Mouse (Mus musculus): ENCODE results near the gene Zfp345. TPM values are rescaled to one million over a fixed set of nuclear protein-coding genes. Genes with fewer than 3 reads are reported as not detected.
"Not testable (repeated sequence)": the region's sequence is repeated elsewhere in the genome, so short reads cannot be mapped to it uniquely, and the experiment has no call there.

Zfp345 gene
- under 1 TPM in 1 of 2 experiments, not detected in 1; 0.17 TPM for total RNA-seq (2021)

GRCm38 (mm10) chr2:150484939-150485778 is at the start of gene Zfp345:
Gene Zfp345, minus strand, starts transcription at chr2:150485091.
- DNase-seq: peak in 1 of 2 experiments; percentile 3
- intact Hi-C loops (cut with DNase I): not testable (repeated sequence)

- no peak for DNase-seq
- intact Hi-C loops (cut with DNase I): no loop called here
Observed at GRCm38 (mm10) chr2:150525703-150526207, 40.9 kb upstream of the Zfp345 start.

GRCm38 (mm10) chr2:150512837-150513236 is 27.9 kb upstream of the Zfp345 start:
- intact Hi-C loops (cut with DNase I): no loop called here
- DNase-seq: no peak

DNA sequence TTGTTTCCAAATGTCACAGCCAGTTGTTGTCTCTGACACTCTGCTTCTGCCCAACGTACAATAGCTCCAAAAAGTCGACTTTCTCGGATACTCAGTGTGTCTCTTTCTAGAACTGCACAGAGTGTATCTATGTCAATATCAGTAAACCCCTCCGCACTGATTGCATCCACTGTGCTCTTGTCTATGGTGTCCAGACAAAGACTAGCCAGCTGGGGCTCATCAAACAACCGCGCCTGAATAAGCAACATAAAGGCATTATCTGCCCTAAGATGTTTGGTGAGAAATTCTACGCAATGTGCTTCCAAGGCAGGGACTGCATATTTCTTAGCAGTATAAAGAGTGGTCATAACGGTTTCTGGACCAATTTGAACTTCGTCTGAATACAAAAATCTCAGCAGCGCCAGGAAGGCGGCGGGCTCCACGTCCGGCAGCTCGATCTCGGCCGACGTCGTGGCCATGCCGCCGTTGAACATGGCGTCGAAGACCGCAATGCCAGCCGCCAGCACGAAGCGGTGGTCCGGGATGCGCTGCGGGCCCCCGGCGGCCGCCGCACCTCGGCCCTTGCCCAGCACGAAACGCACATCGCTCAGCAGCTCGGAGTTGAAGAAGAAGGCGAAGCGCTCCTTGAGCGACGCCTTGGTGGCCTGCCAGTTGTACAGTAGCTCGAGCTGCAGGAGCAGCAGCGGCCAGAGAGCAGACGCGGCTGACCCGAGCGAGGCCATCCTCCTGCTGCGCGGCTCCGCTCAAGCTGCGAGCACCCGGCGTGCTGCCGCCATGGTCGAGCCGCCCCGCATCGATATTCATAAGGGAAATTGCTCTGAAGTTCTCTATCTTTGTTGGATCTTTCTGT is 15.5 kb upstream of the Zfp345 start:
- intact Hi-C loops (cut with DNase I); DNase-seq: not testable (repeated sequence)

DNA sequence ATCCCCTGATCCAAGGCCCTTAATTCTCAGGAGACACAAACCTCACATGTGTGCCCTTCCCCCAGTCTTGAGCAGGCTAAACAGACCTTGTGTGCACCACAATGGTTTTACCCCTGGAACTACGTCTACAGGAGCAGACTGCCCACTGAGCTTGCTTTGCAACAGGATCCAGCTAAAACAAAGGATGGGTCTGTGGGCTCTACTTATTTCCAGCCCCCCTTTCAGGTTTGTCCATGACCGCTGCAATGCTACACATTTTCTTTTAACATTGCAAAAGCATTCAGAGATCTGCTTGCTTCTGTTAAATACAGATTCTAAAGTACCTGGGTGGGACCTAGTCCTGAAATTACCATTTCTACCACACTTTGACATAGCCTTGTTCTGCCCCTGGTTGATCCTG is 8.1 kb upstream of the Zfp345 start:
- intact Hi-C loops (cut with DNase I): no loop called here
- DNase-seq: no peak

DNA sequence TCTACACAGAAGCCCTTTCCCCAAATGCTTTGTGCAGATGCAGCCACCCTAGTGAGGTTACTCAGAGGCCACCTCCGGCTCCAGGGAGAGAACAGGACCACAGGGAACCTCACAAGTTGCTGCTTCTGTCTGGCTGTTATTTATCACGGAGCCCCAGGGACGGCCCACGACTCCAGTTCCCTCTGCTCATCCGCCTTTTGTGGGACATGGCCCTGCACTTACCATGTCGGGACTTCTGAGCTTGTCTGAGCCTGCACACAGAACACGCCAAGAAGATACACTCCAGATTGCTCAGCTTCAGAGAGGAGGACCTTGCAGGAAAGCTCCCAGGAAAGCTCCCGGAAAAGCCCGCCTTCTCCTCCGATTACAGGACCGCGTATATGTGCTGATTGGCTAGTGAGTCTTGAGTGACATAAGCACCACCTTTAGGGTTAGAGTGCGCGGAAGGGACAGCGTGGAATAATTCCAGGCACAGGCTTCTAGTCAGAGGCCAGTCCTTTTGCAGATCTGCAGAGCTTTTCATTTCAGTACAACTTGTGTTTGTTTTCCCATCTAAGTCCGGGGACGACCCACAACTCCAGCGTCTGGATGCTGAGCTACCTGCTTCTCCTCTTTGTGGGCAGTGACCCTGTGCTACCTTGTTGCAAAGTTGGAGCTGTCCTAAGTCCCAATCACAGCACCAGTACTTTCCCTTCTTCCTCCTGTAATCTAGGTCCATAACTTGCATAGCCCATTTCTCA is 33.5 kb downstream of the Zfp345 start, which contains the start of gene Zfp442:
TSS of gene Zfp442 (minus strand) at position 307 of the 740 bp plus-strand sequence.
- intact Hi-C loops (cut with DNase I): loop anchor here (5.0 kb wide), 1 partner anchor 234 kb away; the partner anchor contains the start of gene Zfp937

DNA sequence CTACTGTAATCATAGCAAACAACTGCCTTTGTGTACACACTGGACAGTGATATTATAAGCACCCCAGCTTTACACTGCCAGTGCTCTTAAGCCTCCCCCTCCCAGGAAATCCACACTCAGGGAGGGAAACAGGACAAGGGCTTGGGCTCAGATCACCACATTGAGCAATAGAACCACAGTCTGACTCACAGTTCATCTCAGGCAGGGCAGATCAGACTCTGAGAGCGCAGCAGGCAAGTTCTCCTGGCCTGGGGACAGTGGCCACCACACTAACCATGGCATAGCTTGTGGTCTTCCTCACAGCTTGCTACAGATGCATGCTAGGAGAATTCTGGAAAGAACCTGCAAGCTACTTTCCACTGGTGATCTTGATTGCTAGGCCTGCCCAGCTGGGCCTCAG is 45.8 kb downstream of the Zfp345 start:
- intact Hi-C loops (cut with DNase I): not testable (repeated sequence)

More for the DNA sequence above, 33.5 kb downstream of the Zfp345 start, which contains the start of gene Zfp442:
- peak; percentile 69 to 74 for DNase-seq

More for the DNA sequence above, 45.8 kb downstream of the Zfp345 start:
- not testable (repeated sequence) for DNase-seq

Other genes starting within 250 kb of the Zfp345 start
- 1 to 10 TPM; 2.1 to 2.4 TPM for gene Gm21994, start 229.5 kb downstream of the Zfp345 start, total RNA-seq (2021)
- gene Gm14124, start 227.6 kb downstream of the Zfp345 start, total RNA-seq (2021): not detected
- gene Gm10130, start 161.4 kb downstream of the Zfp345 start, total RNA-seq (2021): 1 to 10 TPM in 1 of 2 experiments, not detected in 1; 2.2 TPM
- gene 3300002I08Rik, start 122.3 kb downstream of the Zfp345 start, total RNA-seq (2021): 1 to 10 TPM; 1.7 to 2.9 TPM
- gene Zfp442, start 33.6 kb downstream of the Zfp345 start, total RNA-seq (2021): 1 to 10 TPM; 5.4 to 6.7 TPM
- not detected for gene Cst7, start 85.3 kb upstream of the Zfp345 start, total RNA-seq (2021)
- gene Apmap, start 123.5 kb upstream of the Zfp345 start, total RNA-seq (2021): 10 to 100 TPM; 48.8 to 54.6 TPM
- 100 to 1,000 TPM; 257 to 310 TPM for gene Acss1, start 183.4 kb upstream of the Zfp345 start, total RNA-seq (2021)
- not detected for gene Vsx1, start 204.3 kb upstream of the Zfp345 start, total RNA-seq (2021)

All from heart, postnatal 36 days (tissue).